Mouse (Mus musculus): ENCODE data around the gene Nsrp1.
"Not testable (repeated sequence)": the region's sequence is repeated elsewhere in the genome, so short reads cannot be mapped to it uniquely, and the experiment has no call there.

Nsrp1 gene

DNA sequence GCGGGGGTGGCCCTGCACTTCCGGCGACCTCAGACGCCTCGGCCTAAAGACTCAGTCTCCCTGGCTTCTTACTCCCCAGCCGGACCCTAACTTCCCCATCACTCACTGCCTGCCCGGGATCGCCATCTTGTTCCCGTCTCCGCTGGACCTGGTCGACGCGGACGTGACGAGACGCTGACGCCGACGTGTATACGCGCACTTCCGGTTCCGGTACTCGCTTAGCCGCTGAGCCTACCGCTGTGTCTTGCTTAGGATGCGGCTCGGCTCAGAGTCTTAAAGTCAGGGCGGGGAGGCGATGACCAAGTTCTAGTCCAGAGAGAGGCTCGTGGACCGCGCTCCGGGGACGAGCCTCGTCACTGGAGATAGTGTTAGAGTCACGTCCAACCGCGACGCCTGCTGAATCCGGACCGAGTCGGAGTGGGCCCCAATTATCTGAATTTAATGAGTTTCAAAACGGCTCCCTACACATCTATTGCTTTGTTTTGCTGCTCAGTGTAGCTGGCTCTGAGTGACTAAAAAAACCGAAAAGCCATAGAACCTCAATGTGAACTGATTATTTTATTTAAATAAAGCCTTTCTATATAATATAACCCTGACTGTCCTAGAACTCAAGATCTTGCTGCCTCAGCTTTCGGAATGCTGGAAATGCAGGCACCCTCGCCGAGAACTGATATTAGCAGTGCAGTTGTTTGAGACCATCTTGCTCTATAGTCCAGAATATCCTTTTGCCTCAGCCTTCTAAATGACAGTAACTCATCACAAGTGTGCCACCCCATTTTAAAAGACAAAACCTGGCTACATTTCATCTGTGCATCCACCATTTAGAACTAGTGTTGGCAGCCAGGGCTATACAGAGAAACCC is at the start of gene Nsrp1:
TSS of gene Nsrp1 (minus strand) at position 163 of the 862 bp plus-strand sequence.
- DNase-seq (ENCODE audit: low read depth) = peak; percentile 96

DNA sequence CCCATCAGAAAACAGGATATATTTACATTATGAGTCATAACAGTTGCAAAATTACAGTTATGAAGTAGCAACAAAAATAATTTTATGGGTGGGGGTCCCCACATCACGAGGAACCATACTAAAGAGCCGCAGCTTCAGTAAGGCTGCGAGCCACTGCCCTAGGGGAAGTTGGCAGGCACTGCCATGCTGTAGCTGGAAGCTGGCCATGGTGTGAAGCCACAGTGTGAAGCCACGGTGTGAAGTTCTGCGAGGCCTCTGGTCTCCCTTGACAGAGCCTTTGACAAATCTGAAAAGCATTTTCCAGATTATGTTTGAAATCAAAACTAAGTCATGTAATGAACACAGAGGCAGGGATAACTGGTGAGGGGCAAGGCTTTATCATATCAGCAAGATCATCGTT is 32.9 kb upstream of the Nsrp1 start:
- DNase-seq (ENCODE audit: low read depth) = no peak

GRCm38 (mm10) chr11:77108442-77108841 is 30.2 kb upstream of the Nsrp1 start:
- no peak for DNase-seq (ENCODE audit: low read depth)

GRCm38 (mm10) chr11:77107872-77108271 is 29.6 kb upstream of the Nsrp1 start:
- not testable (repeated sequence) for DNase-seq (ENCODE audit: low read depth)

GRCm38 (mm10) chr11:77106961-77107360 is 28.7 kb upstream of the Nsrp1 start:
- DNase-seq (ENCODE audit: low read depth) = no peak

DNA sequence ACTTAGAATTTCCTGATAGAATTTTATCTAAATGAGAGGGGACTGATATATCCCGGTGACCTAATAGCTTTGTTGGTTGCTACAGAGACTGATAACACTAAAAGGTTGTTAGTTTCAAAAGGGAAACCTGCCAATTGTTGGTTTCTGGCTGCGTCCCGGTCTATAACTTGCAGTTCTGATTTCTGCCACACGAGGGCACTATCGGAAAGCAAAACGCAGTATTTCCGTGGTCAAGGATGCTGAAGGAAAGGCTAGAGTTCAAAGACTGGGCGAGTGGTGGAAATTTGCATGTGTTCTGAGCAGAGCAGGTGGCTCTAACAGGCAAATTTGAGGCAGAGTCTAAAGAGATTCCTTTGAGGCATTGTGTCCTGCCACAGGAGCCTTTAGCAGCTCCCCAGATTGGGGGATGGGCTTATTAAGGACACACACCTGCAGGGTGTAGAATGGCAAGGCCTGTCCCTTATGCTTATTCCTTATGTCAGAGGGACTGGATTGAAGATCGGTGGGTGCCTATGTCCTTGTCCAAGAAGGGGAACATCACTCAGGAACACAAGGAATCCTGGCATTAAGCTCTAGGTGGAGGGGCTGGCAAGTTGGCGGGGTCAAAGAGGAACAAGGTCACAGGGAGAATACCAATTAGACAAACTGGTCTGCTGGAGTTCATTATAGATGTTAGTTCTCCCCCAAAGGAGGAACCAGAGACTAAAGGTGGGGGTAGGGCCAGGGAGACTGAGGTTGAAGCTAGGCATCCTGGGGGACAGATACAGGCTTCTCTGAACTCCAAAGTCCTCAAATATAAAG is 22.1 kb upstream of the Nsrp1 start:
- DNase-seq (ENCODE audit: low read depth) = peak; percentile 85

- DNase-seq (ENCODE audit: low read depth) = no peak
Observed at GRCm38 (mm10) chr11:77098332-77098972, 20.2 kb upstream of the Nsrp1 start.

DNA sequence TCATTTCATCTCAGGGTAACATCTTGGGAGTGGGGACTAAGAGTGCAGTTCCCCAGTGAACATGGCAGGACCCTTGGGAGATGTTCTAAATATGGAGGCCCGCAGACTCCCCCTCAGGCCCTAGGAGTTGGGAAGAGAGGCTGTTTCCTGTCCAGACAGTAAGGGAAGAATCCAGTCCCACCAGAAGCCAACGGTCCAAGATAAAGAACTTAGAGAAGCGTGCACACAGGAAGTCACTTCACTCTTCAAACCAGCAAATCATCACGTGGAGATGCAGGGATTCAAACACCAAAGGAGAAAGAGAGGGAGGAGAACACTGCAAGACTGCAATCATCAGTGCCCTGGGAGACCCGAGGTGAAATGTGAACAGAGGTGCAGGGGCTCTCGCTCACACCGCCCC is 18.8 kb upstream of the Nsrp1 start:
- DNase-seq (ENCODE audit: low read depth) = no peak

- DNase-seq (ENCODE audit: low read depth) = no peak
Observed at GRCm38 (mm10) chr11:77096581-77096980, 18.3 kb upstream of the Nsrp1 start.

DNA sequence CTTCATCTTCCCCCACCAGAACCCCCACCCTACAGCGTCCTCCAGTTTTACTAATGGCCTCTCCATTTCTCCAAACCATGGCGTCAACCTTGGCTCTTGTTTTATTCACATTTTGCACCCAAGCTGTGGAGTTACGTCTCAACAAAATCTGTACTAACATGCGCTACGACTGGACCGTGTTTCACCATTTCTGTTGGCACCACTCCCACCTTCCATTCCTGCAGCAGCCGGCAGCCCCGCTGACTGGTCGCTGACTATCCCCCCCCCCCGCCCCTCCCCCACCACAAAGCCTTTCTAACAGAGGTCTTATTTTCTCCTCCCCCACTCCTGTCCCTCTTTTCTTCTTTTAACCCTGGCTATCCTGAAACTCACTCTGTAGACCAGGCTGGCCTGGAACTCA is 17.0 kb upstream of the Nsrp1 start:
- no peak for DNase-seq (ENCODE audit: low read depth)

DNA sequence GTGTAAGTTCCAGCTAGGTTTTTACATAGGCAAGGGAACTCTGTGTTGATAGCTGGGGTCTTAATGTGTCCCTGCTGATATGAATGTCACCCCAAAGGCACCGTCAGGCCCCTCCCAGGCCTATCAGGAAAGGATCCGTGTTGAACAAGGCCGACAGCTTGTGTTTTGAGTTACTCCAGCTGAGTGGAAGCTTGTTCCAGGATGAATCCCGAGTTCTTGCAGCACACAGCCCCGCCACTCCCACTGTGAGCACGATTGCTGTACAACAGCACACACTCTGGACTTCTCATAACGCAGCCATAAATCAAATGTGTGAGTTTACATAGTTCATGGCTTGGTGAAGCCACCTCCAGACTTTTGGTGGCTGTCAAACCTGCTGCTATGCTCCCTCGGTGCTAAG is 15.9 kb upstream of the Nsrp1 start:
- no peak for DNase-seq (ENCODE audit: low read depth)

GRCm38 (mm10) chr11:77093208-77093607 is 15.0 kb upstream of the Nsrp1 start:
- peak; percentile 63 for DNase-seq (ENCODE audit: low read depth)

DNA sequence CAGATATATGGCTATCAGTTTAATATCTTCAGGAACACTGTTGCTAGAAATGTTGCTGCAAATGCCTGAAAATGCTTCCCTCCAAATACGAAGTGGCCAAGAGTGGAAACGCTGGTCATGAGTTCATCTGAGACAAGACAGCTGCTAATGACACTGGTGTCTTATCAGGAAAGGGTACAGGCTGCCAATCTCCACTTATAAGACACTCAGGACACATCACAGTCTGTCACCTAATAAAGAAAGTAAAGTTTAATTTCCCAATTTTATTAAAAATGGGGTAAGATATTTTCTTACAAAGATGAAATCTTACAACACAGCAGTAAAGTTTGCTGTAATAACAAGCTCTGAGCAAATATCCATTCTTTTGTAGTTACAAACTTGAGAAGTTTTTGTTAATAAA is 10.9 kb upstream of the Nsrp1 start:
- DNase-seq (ENCODE audit: low read depth) = no peak

DNA sequence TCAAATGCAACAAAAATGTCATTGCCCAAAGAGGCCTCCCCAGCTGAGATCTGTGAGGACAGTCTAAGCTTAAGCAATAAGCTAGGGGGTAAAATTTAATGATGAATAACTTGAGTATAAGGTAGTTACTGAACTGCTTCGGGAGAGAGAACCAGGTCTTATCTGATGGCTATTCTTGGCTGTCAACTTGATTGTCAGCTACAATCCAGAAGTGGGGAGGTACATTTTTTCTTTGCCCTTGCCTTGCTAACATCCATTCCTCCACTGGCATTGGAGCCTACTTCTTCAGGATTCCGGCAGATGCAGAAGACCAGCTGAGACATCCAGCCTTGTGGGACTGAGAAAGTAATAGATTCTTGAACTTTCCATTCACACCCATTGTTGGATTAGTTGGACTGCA is 8.8 kb upstream of the Nsrp1 start:
- no peak for DNase-seq (ENCODE audit: low read depth)

DNA sequence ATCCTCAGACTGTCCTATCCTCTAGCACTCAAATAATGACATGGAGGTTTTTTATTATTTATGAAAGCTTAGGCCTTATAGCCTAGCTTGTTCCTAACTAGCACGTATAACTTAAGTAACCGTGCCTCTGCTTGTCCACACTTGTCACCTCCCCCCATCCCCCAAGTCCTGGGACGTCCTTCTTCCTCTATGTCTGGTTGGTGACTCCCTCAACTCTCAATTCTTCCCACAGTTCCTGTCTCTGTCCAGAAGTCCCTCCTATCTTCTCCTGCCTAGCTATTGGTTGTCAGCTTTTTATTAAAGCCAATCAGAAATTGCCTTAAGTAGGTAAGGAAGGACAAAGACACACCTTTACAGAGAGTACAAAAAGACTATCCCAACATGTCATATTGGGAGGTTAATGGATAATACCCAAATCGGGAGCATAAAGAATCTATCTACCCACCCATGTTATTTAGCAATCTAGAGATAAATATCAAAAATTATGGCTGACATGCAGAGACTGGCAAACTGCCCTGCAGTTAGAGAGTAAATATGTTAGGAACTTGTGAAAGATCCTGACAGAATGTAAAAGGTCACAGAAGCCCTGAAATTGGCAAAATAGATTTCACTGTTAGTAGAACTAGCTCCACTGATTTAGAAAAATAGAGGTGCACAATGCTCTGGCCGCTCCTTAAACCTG is 5.9 kb upstream of the Nsrp1 start:
- no peak for DNase-seq (ENCODE audit: low read depth)

GRCm38 (mm10) chr11:77079361-77079760 is 1.1 kb upstream of the Nsrp1 start:
- DNase-seq (ENCODE audit: low read depth) = no peak

DNA sequence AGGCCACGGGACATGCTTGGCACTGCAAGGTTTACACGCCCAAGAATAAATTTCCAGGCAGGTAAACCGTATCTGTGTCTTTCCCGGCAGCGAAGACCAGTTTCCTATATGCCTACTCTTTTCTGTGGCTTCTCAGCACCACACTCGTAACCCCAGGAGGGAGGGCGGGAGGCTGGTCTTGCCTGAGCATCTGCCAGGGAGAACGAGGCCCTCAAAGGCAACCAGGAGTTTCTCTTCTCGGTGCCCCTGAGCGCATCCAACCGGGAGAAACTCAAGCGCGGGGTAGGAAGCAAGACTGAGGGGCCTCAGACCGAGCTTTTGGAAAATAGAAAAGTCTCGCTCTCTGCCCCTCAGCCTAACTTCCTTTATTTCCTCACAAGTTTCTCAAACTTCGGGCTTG is 443 bp downstream of the Nsrp1 start:
- DNase-seq (ENCODE audit: low read depth) = no peak

GRCm38 (mm10) chr11:77077331-77077730 is 904 bp downstream of the Nsrp1 start:
- not testable (repeated sequence) for DNase-seq (ENCODE audit: low read depth)

GRCm38 (mm10) chr11:77070721-77071120 is 7.5 kb downstream of the Nsrp1 start:
- DNase-seq (ENCODE audit: low read depth) = peak; percentile 76

- no peak for DNase-seq (ENCODE audit: low read depth)
Observed at GRCm38 (mm10) chr11:77068825-77069224, 9.4 kb downstream of the Nsrp1 start.

DNA sequence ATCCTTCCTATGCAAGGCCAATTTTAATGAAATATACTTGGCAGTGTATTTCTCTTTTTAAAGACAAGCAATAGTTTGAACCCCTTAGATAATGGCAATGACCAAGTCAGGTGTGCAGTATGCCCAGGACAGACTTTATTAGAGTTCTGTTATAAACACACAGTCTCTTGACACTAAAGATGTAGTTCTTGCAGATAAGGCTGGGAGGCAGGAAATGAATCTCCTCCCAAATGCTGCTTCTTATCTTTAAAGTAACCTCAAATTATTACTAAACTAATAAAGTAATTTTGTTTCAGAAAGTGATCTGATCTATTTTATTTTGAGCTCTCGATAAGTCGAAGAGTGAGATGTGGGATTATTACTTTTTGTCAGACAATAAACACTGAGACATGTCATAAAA is 14.8 kb downstream of the Nsrp1 start:
- DNase-seq (ENCODE audit: low read depth) = no peak

DNA sequence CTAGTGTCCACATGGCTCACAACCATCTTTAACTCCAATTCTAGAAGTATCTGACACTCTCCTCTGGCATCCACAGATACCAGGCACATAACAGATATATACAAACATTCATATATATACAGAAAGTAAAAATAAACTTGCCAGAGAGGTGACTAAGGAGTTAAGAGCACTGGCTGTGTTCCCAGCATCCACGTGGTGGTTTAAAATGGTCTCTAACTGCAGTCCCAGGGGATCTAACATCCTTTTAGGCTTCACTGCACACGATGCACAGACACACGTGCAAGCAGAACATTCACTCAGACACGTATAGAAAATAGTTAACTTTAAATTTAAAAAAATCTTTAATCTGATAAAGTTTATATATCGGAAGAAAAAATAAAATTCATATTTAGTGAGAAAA is 16.3 kb downstream of the Nsrp1 start:
- no peak for DNase-seq (ENCODE audit: low read depth)

All from 416B (cell line).